Mouse (Mus musculus): Measurements from ENCODE around the gene Foxl1.

DNA sequence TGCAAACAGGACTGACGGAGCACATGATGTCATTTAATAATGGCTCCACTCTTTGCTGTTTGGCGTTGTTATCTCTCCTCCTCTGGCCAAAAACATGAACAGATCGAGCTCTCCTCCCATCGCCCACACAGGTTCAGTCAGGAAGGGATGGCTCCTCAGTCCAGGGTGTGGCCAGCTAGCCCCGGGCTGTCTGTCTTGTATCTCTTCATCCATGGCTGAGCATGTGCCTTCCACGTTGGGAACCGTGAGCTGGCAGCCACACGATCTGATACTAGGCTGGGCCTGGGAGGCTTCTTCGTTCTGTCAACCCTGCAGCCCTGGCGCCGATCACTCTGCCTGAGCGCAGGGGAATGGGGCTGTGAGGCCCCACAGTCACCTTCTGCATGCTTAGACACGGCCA, 31.1 kb downstream of the Foxl1 start:
- no peak for TF ChIP-seq CTCF (IDR thresholded peaks at IDR 0.05; ENCODE audit: control insufficient read depth, insufficient read depth, low read length)
- no peak for TF ChIP-seq POLR2A (IDR thresholded peaks at IDR 0.05; ENCODE audit: borderline replicate concordance, control insufficient read depth, low read depth, low read length)
